Mouse (Mus musculus) brain, embryonic 14.5 days (tissue): ENCODE results near the gene Prelid1. TPM values are rescaled to one million over a fixed set of nuclear protein-coding genes. Genes with fewer than 3 reads are reported as not detected.

Experiments
- DNase-seq: peaks from one replicate; pipeline ENCODE4 v3.0.0-alpha.2; 2011; ENCODE audit warnings: low read depth
- CTCF ChIP-seq: fragments of 200-500 bp; IDR thresholded peaks from 2 replicates; pipeline ENCODE4 v1.5.1; 2012; ENCODE audit warnings: inconsistent platforms, mild to moderate bottlenecking, moderate library complexity, borderline replicate concordance; ENCODE audit not compliant: insufficient read depth, insufficient read length; ENCODE audit errors: extremely low read depth
- POLR2A ChIP-seq: fragments of 200-500 bp; IDR thresholded peaks from 2 replicates; pipeline ENCODE4 v1.6.1; 2012; ENCODE audit warnings: mild to moderate bottlenecking, inconsistent platforms, borderline replicate concordance; ENCODE audit not compliant: poor library complexity, insufficient read depth, insufficient read length, severe bottlenecking; ENCODE audit errors: extremely low read depth
- polyA plus RNA-seq: library from polyadenylated mRNA; depleted of rRNA; stranded (reverse); fragments of >200 nt; gene quantifications from 2 replicates; pipeline ENCODE4 v1.2.3, GENCODE M21; 2012; rRNA removed

The Prelid1 gene
- polyA plus RNA-seq, 1 experiment = 237 TPM

DNA sequence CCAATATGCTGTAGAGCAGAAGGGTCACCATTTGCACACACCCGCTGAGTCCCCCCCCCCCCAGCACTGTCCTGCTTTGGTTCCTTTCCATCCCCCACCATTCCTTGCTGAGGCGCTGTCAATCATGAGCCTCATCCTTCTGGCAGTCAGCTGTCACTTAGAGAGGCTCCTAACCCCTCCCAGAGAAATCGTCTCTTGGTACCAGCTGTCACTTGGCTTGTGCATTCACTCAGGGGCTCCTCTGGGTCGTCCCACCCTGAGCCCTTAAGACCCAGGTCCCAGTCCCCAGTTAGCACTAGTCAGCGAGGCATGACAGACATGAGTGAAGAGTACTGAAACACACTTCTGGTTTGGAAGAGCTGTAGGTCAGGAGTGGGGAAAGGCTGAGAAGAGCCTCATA is 51.4 kb downstream of the Prelid1 start:
- DNase-seq = no peak
- no peak for TF ChIP-seq CTCF
- TF ChIP-seq POLR2A = no peak

DNA sequence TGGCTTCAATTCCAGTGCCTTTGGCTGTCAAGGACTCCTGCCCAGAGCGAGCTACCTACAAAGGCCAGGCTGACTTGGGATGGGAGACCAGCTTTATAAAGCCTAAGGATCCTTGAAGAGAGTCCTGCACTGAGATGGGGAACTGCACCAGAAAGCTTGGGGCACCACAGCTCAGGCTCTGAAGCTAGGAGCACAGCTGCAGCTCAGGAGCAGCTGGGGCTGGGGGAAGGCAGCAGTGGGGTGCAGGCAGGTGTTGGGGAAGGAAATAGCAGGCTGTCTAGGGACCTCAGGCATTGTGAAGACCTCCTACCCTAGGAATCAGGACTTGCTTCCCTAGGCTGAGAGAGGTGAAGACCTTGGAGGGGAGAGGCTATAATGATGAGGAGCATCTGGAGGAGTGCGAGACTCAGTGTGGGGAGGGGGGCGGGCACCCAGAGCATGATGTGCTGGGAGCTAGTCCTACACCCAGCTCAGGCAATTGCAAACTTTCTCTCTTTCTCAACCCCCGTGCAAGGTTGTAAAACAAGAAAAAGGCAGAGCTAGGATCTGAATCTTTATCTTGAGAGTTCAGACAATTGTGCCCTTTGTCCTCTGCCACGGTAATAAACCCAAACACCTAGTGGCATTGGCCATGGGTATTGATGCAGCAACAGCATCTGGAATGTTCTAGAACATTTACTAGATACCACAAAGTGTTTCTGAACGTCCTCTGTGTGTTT is 54.1 kb downstream of the Prelid1 start:
- DNase-seq = no peak
- TF ChIP-seq POLR2A (no peak), CTCF (no peak)

Other genes starting within 250 kb of the Prelid1 start
- gene Uimc1, start 220.2 kb upstream of the Prelid1 start, polyA plus RNA-seq = 15.4 and 17.3 TPM in 2 replicates
- gene Zfp346, start 215.2 kb upstream of the Prelid1 start, polyA plus RNA-seq = 40.2 and 43.4 TPM in 2 replicates
- gene Gm17617, start 187.0 kb upstream of the Prelid1 start, polyA plus RNA-seq = not detected in 2 replicates
- gene Fgfr4, start 167.9 kb upstream of the Prelid1 start, polyA plus RNA-seq = 1.6 and 2.0 TPM in 2 replicates
- 38.1 and 52.2 TPM in 2 replicates for gene Nsd1, start 110.7 kb upstream of the Prelid1 start, polyA plus RNA-seq
- 113 and 173 TPM in 2 replicates for gene Rab24, start 1.4 kb downstream of the Prelid1 start, polyA plus RNA-seq
- 22.3 and 48.5 TPM in 2 replicates for gene Mxd3, start 9.3 kb downstream of the Prelid1 start, polyA plus RNA-seq
- gene Lman2, start 42.3 kb downstream of the Prelid1 start, polyA plus RNA-seq = 61.7 and 66.2 TPM in 2 replicates
- gene Rgs14, start 49.2 kb downstream of the Prelid1 start, polyA plus RNA-seq = 0.51 and 0.69 TPM in 2 replicates
- gene Slc34a1, start 77.7 kb downstream of the Prelid1 start, polyA plus RNA-seq = 0.06 and 0.10 TPM in 2 replicates
- 0.51 and 0.66 TPM in 2 replicates for gene Pfn3, start 94.7 kb downstream of the Prelid1 start, polyA plus RNA-seq
- gene F12, start 106.3 kb downstream of the Prelid1 start, polyA plus RNA-seq = 0.13 and 0.26 TPM in 2 replicates
- gene Grk6, start 124.6 kb downstream of the Prelid1 start, polyA plus RNA-seq = 79.6 and 92.1 TPM in 2 replicates
- 75.5 and 77.4 TPM in 2 replicates for gene Prr7, start 143.8 kb downstream of the Prelid1 start, polyA plus RNA-seq
- 809 and 867 TPM in 2 replicates for gene Dbn1, start 167.6 kb downstream of the Prelid1 start, polyA plus RNA-seq
- gene Pdlim7, start 193.2 kb downstream of the Prelid1 start, polyA plus RNA-seq = 118 and 126 TPM in 2 replicates
- gene Dok3, start 208.8 kb downstream of the Prelid1 start, polyA plus RNA-seq = 15.9 and 20.0 TPM in 2 replicates
- 92.4 and 109 TPM in 2 replicates for gene Ddx41, start 216.2 kb downstream of the Prelid1 start, polyA plus RNA-seq